Mouse (Mus musculus): ENCODE measurements around the gene Tpm3.

Gene Tpm3

GRCm38 (mm10) chr3:90072294-90072693, at the start of gene Tpm3:
Gene Tpm3, plus strand, starts transcription at chr3:90072649.
- no peak for DNase-seq (ENCODE audit: low read depth, low spot score)

DNA sequence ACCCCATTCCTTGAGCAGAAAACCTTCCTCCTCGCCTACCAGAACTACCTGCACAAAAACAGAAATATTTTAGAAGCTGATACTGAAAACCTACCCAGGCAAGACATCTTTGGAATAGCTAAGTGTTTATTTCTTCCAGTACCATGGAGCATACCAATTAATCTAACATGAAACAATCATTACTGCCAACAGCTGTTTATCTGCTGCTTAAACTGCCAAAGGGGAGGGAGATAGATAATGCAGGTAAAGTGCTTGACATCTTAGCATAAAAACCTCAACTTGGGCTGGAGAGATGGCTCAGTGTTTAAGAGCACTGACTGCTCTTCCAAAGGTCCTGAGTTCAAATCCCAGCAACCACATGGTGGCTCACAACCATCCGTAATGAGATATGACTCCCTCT, 37.8 kb upstream of the Tpm3 start:
- no peak for DNase-seq (ENCODE audit: low read depth, low spot score)

DNA sequence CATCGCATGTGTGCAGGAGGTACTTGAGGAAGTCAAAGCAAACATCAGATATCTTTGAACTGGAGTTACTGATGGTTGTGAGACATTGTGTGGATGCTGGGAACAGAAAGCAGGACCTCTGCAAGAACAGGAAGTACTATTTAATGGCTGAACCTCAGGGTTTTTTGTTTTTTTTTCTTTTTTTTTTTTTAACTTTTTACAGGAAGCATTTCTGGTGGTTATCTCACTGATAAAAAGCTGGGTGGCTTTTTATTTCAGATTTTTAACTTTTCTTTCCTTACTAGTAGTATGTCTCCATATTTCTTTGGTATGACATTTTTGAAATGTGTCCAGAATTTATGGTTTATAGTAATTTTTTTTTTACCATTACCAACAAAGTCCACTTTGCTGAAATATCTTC, 36.2 kb upstream of the Tpm3 start:
- no peak for DNase-seq (ENCODE audit: low read depth, low spot score)

GRCm38 (mm10) chr3:90049691-90050090, 22.8 kb upstream of the Tpm3 start:
- no peak for DNase-seq (ENCODE audit: low read depth, low spot score)

DNA sequence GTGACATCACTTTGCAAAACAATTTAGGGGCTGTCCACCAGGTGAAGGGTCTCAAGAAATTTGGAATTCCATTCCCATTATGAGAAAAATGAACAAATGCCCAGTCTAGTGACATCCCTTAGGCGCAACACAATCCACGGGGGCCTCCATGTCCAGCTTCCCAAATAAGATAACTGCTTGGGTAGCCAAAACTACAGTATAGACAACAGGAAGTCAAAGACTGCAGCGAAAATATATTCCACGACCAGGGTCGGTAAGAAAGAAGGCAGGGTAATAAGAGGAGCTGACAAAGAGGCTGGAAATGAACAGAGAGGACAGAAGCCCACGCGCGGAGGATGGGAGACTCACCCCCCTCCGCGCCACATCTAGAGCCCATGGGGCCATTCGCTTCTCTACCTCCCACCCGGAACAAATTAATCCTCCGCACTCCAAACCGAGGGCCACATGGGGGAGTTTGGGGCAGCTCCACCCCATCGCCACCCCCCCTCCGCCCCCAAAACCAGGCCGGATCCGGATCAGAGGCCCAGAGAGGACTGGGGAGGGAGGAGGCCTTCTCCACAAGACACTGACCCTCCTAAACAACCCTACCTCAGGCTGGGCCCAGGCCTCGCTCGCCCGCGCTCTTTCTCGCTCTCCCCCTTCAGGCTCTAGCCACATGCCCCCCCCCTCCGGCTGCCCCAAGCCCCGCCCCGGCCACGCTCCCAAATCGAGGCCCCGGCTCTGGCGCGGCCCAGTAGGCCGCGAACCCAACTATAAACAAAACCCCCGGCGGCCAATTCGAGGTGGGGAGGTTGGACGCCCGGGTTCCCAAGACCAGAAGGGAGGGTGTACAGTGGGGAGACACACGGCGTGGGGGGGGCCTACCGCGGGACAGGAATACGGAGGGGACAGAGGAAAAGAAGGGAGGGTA, 20.8 kb upstream of the Tpm3 start, which contains the start of gene 4933434E20Rik:
4933434E20Rik (plus strand) TSS at position 196 of the 910 bp plus-strand sequence.
- DNase-seq (ENCODE audit: low read depth, low spot score): peak; percentile 61

DNA sequence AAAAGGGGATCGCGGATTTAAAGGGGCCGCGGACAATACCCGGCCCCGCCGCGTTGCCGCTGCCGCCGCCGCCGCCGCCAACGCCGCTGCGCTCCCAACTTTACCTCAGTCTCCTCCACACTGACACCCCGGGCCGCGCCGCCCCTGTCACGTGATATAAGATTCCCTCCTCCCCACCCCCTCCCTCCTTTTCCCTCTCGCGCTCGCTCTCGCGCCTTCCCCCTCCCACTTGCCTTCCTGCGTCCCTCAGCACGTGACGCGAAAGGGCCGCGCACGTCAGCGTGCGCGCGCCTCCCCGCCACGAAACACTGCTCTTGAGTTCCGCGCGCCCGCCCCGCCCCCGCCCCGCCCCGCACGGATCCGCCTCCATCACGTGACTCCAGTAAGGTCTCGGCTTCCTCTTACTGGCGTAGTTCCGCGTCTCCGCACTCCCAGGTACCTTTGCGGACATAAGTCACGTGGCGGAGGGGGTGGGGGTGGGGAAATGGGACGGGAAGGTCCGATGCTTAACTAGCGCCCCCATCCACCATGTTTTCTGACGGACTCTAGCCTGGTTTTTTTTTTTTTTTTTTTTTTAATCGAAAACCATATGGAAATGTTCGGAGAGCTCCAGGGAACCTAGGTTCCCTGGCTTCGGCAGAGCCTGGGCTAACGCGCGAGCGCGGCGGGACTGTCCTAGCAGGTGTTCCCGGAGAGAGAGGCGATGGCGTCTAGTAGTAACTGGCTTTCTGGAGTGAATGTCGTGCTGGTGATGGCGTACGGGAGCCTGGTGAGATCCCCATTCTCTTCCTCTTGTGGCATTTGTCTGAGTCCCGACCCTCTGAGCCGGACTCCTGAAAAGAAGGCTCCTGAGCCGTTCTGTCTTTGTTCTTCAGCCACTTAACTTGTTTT, 19.9 kb upstream of the Tpm3 start, which contains the start of gene Ubap2l:
Ubap2l (minus strand) TSS at position 278 of the 891 bp plus-strand sequence.
- peak; percentile 100 for DNase-seq (ENCODE audit: low read depth, low spot score)

- DNase-seq (ENCODE audit: low read depth, low spot score): no peak
These were observed 10.9 kb upstream of the Tpm3 start for GRCm38 (mm10) chr3:90061549-90061948.

GRCm38 (mm10) chr3:90062539-90062938, 9.9 kb upstream of the Tpm3 start:
- DNase-seq (ENCODE audit: low read depth, low spot score): no peak

DNA sequence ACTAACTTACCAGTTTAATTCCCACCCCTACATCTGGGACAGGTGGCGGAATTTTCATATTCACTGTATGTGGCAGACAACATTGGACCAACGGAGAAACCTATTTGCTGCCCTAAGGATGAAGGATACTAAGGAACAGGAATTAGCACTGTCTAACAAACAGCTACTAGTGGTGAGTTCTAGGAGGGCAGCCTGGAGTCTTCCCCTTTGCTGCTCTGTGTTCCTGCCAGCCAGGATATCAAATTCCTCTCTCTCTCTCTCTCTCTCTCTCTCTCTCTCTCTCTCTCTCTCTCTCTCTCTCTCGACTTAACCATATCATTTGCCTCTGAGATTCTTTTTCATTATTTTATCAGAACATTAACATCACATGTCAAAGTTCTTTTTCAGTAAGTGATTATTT, 8.1 kb upstream of the Tpm3 start:
- DNase-seq (ENCODE audit: low read depth, low spot score): no peak

DNA sequence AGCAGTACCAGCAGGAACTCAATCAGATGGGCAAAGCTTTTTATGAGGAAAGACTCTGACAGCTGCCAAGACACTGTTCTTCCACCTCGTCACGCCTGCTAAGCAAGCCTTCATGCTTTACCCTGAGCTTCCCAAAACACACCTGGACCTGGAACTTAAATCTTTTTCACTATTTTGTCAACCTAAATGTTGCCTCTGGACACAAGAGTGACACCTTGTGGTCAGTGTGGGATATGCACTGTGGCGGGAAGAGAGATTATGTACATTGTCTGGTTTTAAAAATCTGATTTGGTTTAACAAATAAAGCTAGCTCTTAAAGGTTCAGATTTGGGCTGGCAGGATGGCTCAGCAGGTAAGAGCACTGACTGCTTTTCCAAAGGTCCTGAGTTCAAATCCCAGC, 6.9 kb upstream of the Tpm3 start:
- DNase-seq (ENCODE audit: low read depth, low spot score): peak; percentile 63

DNA sequence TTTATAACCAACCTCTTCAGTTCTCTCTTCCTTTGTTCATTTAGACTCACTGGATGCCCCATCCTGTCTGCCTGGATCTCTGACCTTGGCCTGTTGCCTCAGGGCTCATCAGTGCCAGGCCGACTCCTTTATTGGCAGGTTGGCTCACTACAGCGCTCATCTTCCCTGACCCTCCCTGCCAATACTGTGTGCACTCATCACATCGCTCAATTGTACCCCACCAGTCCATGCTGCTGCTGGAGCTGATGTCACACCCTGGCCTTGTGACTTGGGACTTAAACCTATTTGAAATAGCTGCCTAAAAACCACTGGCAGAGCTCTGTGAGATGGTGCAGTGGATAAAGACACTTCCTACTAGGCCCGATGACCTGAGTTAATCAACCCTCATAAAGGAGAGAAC, 4.6 kb upstream of the Tpm3 start:
- no peak for DNase-seq (ENCODE audit: low read depth, low spot score)

DNA sequence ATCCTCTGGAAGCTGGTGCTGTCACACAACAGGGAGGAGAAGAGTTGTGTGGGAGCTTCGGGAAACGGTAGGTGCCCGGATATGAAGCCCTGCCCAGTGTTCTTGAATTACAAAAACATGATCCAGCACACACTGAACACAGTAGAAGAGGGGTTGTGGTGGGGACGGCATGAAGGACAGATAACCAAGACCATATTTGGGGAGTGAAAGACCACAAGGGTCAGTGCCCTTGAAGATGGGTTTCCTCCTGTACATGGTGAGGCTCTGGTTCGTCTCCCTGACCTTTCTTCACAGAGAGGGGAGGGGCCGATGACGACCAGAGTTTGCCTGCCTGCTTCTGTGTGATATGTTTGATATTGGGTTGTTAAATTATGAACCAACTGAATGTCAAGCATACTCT, 2.8 kb upstream of the Tpm3 start:
- no peak for DNase-seq (ENCODE audit: low read depth, low spot score)

DNA sequence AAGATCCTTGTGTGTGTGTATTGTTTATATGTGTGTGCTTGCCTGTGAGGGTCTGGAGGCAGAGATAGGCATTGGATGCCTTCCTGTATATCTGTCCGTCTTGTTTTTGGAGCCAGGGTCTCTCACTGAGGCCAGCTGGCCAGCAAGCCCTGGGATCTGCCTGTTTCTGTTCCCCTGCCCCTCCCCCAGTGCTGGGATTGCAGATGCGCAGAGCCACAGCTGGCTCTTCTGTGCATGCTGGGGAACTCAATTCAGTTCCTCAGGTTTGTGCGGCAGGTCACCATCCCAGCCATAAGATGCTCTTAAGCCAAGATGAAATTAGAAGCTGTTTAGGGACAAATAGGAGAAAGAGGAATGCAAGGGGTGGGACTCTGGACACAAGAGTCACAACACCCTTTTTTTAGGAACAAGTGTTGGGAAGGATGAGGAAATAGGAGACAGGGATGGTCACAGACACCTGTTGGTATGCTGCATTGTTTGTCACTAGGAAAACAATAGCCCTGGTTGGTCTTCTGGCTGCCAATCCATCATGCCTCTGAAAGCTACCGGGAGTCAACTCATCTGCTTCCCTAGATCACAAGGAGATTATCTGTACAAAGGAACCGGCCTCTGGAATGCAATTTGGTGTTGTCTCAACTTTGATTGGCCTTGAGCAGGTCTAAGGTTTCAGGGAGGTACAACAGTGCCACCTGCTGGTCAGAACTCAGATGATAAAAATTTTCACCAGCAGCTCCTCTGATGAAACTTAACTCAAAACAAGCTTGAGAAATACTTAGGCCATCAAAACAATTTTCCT, 4.7 kb downstream of the Tpm3 start:
- DNase-seq (ENCODE audit: low read depth, low spot score): peak; percentile 93

GRCm38 (mm10) chr3:90078224-90078623, 5.8 kb downstream of the Tpm3 start:
- no peak for DNase-seq (ENCODE audit: low read depth, low spot score)

GRCm38 (mm10) chr3:90079133-90079762, 6.8 kb downstream of the Tpm3 start:
- DNase-seq (ENCODE audit: low read depth, low spot score): peak; percentile 97

DNA sequence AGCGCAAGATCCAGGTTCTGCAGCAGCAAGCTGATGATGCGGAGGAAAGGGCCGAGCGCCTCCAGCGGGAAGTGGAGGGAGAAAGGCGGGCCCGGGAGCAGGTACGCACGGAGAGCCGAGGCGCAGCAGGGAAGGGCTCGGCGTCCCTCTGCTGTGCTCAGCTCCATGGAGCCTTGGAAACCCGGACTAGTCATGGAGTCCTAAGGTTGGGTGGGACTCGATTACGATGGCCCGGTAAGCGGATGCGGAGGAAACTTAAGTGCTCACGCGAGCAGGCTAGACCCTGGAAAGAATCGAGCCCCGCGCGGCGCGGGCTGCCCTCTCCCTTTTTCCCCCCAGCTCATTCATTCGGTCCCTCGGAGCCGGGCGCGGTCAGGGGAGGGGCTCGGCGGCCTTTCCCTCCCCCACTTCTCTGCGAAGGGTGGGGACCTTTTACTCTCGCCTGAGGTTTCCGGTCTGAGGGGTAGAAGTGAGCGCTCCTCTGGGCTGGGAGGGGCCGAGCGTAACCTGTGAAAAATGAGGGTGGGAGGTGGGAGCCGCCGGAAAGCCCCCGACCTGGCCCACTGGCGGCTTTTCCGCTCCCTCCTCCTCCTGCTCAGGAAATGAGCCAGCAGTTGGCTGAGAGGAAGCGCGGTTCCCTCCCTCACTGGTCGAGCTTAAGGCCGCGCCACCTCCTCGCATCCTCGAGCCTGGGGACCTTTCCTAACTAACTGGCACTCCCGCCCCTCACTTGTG, 7.5 kb downstream of the Tpm3 start:
- DNase-seq (ENCODE audit: low read depth, low spot score): peak; percentile 83

GRCm38 (mm10) chr3:90080498-90080863, 8.0 kb downstream of the Tpm3 start:
- DNase-seq (ENCODE audit: low read depth, low spot score): no peak

- DNase-seq (ENCODE audit: low read depth, low spot score): no peak
These were observed 9.2 kb downstream of the Tpm3 start for GRCm38 (mm10) chr3:90081365-90082240.

- DNase-seq (ENCODE audit: low read depth, low spot score): no peak
These were observed 10.6 kb downstream of the Tpm3 start for GRCm38 (mm10) chr3:90083034-90083433.
